Comparison of ENCODE assay signal across 13 mouse cellular contexts in genomic region chr6:51320676-51321419, GRCm38 (mm10).
DNase-seq lines count a peak whose midpoint lies in the region; ATAC-seq and TF ChIP-seq lines count a peak whose summit lies in the region.
"Had no signal": no experiment of that assay in that cellular context is flagged by ENCODE, and none has a peak within 500 bp of the region (broad histone marks: within the 10 kb centered on the region; RNA-seq: fewer than 3 reads in every experiment).

No protein-coding gene starts in this region.

- peak; percentile 7 for DNase-seq in adrenal gland, postnatal 10 days
- DNase-seq in adrenal gland, postnatal 25 days = no peak
- peak; percentile 12 for DNase-seq in hindbrain, embryonic 10.5 days (ENCODE audit: low spot score)
- DNase-seq in hindbrain, postnatal 0 days (ENCODE audit: low spot score) = no peak
- DNase-seq in midbrain, embryonic 14.5 days = peak; percentile 18
- peak; percentile 56 for DNase-seq in stomach, postnatal 0 days (ENCODE audit: low spot score)
- no peak for DNase-seq in gastrocnemius, postnatal 10 days
- DNase-seq: adrenal gland, postnatal 14 days; layer of hippocampus, adult 9-11 months; lung, postnatal 10 days had no signal

- H3K9ac ChIP-seq in hindbrain, postnatal 0 days (replicated peaks; ENCODE audit: low read length) = no peak overlapping the region
- H3K9ac ChIP-seq in midbrain, embryonic 14.5 days (replicated peaks; ENCODE audit: low read length) = no peak overlapping the region
- H3K9ac ChIP-seq in midbrain, embryonic 15.5 days = no peak overlapping the region
- H3K9ac ChIP-seq in stomach, postnatal 0 days (ENCODE audit: low read length) = no peak overlapping the region

- no peak overlapping the region for H3K4me3 ChIP-seq in hindbrain, embryonic 10.5 days
- no peak overlapping the region for H3K4me3 ChIP-seq in hindbrain, postnatal 0 days (ENCODE audit: low read length)
- no peak overlapping the region for H3K4me3 ChIP-seq in midbrain, embryonic 14.5 days (replicated peaks; ENCODE audit: low read depth, low read length)
- no peak overlapping the region for H3K4me3 ChIP-seq in midbrain, embryonic 15.5 days
- no peak overlapping the region for H3K4me3 ChIP-seq in stomach, postnatal 0 days (ENCODE audit: low read depth, low read length)

- H3K9me3 ChIP-seq in hindbrain, embryonic 10.5 days = no peaks in the 10 kb centered on the region
- H3K9me3 ChIP-seq in hindbrain, postnatal 0 days (ENCODE audit: low read length) = no peaks in the 10 kb centered on the region
- no peaks in the 10 kb centered on the region for H3K9me3 ChIP-seq in midbrain, embryonic 14.5 days (ENCODE audit: control insufficient read depth, low read length)
- no peaks in the 10 kb centered on the region for H3K9me3 ChIP-seq in midbrain, embryonic 15.5 days
- no peaks in the 10 kb centered on the region for H3K9me3 ChIP-seq in stomach, postnatal 0 days (ENCODE audit: control insufficient read depth, low read length)

- H3K4me1 ChIP-seq in hindbrain, embryonic 10.5 days (replicated peaks) = peaks cover 18% of the 10 kb centered on the region
- no peaks in the 10 kb centered on the region; the same call in 1 of the 2 replicates for H3K4me1 ChIP-seq in hindbrain, postnatal 0 days (ENCODE audit: insufficient read depth, low read length)
- H3K4me1 ChIP-seq in midbrain, embryonic 14.5 days (ENCODE audit: control insufficient read depth, insufficient read depth, low read length) = no peaks in the 10 kb centered on the region
- no peaks in the 10 kb centered on the region for H3K4me1 ChIP-seq in midbrain, embryonic 15.5 days
- H3K4me1 ChIP-seq in stomach, postnatal 0 days (replicated peaks; ENCODE audit: control insufficient read depth, insufficient read depth) = no peaks in the 10 kb centered on the region

- ATAC-seq in hindbrain, postnatal 0 days = no peak
- no peak for ATAC-seq in midbrain, embryonic 14.5 days (ENCODE audit: low FRiP score, low TSS enrichment)
- no peak for ATAC-seq in midbrain, embryonic 15.5 days (replicated peaks)
- peak; percentile 83 for ATAC-seq in stomach, postnatal 0 days (ENCODE audit: low FRiP score, low TSS enrichment)
- ATAC-seq: inflammation-experienced regulatory T-cells, adult 6 months; midbrain, embryonic 16.5 days had no signal

- peak overlapping the region; percentile 57; the same call in 1 of the 2 replicates for H3K27ac ChIP-seq in hindbrain, embryonic 10.5 days
- no peak overlapping the region for H3K27ac ChIP-seq in hindbrain, postnatal 0 days
- H3K27ac ChIP-seq in midbrain, embryonic 14.5 days (replicated peaks; ENCODE audit: low read depth, low read length) = no peak overlapping the region; the same call in 1 of the 2 replicates
- H3K27ac ChIP-seq in midbrain, embryonic 15.5 days = no peak overlapping the region
- H3K27ac ChIP-seq in stomach, postnatal 0 days (replicated peaks) = peak overlapping the region; percentile 75

- no peak for TF ChIP-seq EP300 in stomach, postnatal 0 days (optimal IDR thresholded peaks at IDR 0.05)

- H3K36me3 ChIP-seq in hindbrain, embryonic 10.5 days = no peaks in the 10 kb centered on the region
- no peaks in the 10 kb centered on the region for H3K36me3 ChIP-seq in hindbrain, postnatal 0 days (ENCODE audit: insufficient read depth, low read length)
- H3K36me3 ChIP-seq in midbrain, embryonic 14.5 days (ENCODE audit: control insufficient read depth, insufficient read depth, low read length) = no peaks in the 10 kb centered on the region
- no peaks in the 10 kb centered on the region for H3K36me3 ChIP-seq in midbrain, embryonic 15.5 days (replicated peaks)
- no peaks in the 10 kb centered on the region for H3K36me3 ChIP-seq in stomach, postnatal 0 days (ENCODE audit: control insufficient read depth, insufficient read depth, low read length)

- TF ChIP-seq CTCF in hindbrain, postnatal 0 days (IDR thresholded peaks at IDR 0.05; ENCODE audit: low read depth) = no peak
- no peak for TF ChIP-seq CTCF in stomach, postnatal 0 days (IDR thresholded peaks at IDR 0.05; ENCODE audit: low read depth)

- H3K4me2 ChIP-seq in hindbrain, postnatal 0 days (ENCODE audit: low read depth, low read length) = no peak overlapping the region
- H3K4me2 ChIP-seq in midbrain, embryonic 14.5 days (ENCODE audit: low read length) = no peak overlapping the region
- H3K4me2 ChIP-seq in midbrain, embryonic 15.5 days = no peak overlapping the region
- no peak overlapping the region for H3K4me2 ChIP-seq in stomach, postnatal 0 days (replicated peaks; ENCODE audit: low read depth)

- no peaks in the 10 kb centered on the region for H3K27me3 ChIP-seq in hindbrain, embryonic 10.5 days (ENCODE audit: insufficient read depth, poor library complexity, severe bottlenecking)
- H3K27me3 ChIP-seq in hindbrain, postnatal 0 days (ENCODE audit: insufficient read depth, low read length) = no peaks in the 10 kb centered on the region
- no peaks in the 10 kb centered on the region for H3K27me3 ChIP-seq in midbrain, embryonic 14.5 days (ENCODE audit: control insufficient read depth, insufficient read depth, low read length)
- no peaks in the 10 kb centered on the region for H3K27me3 ChIP-seq in midbrain, embryonic 15.5 days (replicated peaks)
- no peaks in the 10 kb centered on the region for H3K27me3 ChIP-seq in stomach, postnatal 0 days (ENCODE audit: control insufficient read depth, insufficient read depth, low read length)

- WGBS in hindbrain, embryonic 10.5 days = 47% methylated on average over 8 of the region's 8 CpGs
- 59% methylated on average over 8 of the region's 8 CpGs for WGBS in hindbrain, postnatal 0 days
- WGBS in midbrain, embryonic 14.5 days = 63% methylated on average over 8 of the region's 8 CpGs
- 59% methylated on average over 8 of the region's 8 CpGs for WGBS in midbrain, embryonic 15.5 days
- WGBS in stomach, postnatal 0 days = 35% methylated on average over 8 of the region's 8 CpGs

Comparison
In these comparisons a context has a peak if more than half of its experiments do, and no peak if none do; other contexts are left out.
1. DNase-seq: peak in adrenal gland, postnatal 10 days (single experiment), hindbrain, embryonic 10.5 days (single experiment), midbrain, embryonic 14.5 days (single experiment) and stomach, postnatal 0 days (single experiment); none in adrenal gland, postnatal 25 days (single experiment), hindbrain, postnatal 0 days (single experiment) and gastrocnemius, postnatal 10 days (single experiment).
2. H3K27ac ChIP-seq: peak in hindbrain, embryonic 10.5 days (single experiment) and stomach, postnatal 0 days (single experiment); none in hindbrain, postnatal 0 days (single experiment), midbrain, embryonic 14.5 days (single experiment) and midbrain, embryonic 15.5 days (single experiment).